Mouse (Mus musculus) hindbrain, embryonic 11.5 days (tissue): ENCODE measurements around the gene Slc4a1. TPM values are rescaled to one million over a fixed set of nuclear protein-coding genes. Genes with fewer than 3 reads are reported as not detected.
A peak's percentile ranks its signal among the peaks of the same experiment; 100 is the strongest.

Experiments used
- ATAC-seq: fragments of 200-750 bp; cut with Nextera tagmentation; 2 replicates; pipeline ENCODE4 v1.8.0; 2017; ENCODE audit warnings: mild to moderate bottlenecking, moderate TSS enrichment, moderate library complexity; ENCODE audit not compliant: low FRiP score
- DNase-seq: peaks from one replicate; pipeline ENCODE4 v3.0.0-alpha.2; 2015; ENCODE audit warnings: low spot score
- H3K27ac ChIP-seq: fragments of 300-500 bp; sonication (generic); 2 replicates; pipeline ENCODE4 v1.5.1; 2014; ENCODE audit warnings: mild to moderate bottlenecking, low read depth, low read length
- H3K27me3 ChIP-seq: fragments of 300-500 bp; sonication (generic); 2 replicates; pipeline ENCODE4 v1.6.1; 2014; ENCODE audit warnings: mild to moderate bottlenecking, low read length, moderate library complexity, mixed read lengths; ENCODE audit not compliant: control insufficient read depth, insufficient read depth
- H3K36me3 ChIP-seq: fragments of 300-500 bp; sonication (generic); 2 replicates; pipeline ENCODE4 v1.6.1; 2014; ENCODE audit warnings: mild to moderate bottlenecking, low read length, moderate library complexity, mixed read lengths; ENCODE audit not compliant: control insufficient read depth, insufficient read depth
- H3K4me1 ChIP-seq: fragments of 300-500 bp; sonication (generic); replicated peaks from 2 replicates; pipeline ENCODE4 v1.6.1; 2014; ENCODE audit warnings: low read length, mixed read lengths; ENCODE audit not compliant: control insufficient read depth, insufficient read depth
- H3K4me2 ChIP-seq: fragments of 300-500 bp; sonication (generic); replicated peaks from 2 replicates; pipeline ENCODE4 v1.6.1; 2014; ENCODE audit warnings: mild to moderate bottlenecking, low read depth, low read length
- H3K4me3 ChIP-seq: fragments of 300-500 bp; sonication (generic); 2 replicates; pipeline ENCODE4 v1.5.1; 2014; ENCODE audit warnings: low read depth, low read length
- H3K9ac ChIP-seq: fragments of 300-500 bp; sonication (generic); 2 replicates; pipeline ENCODE4 v1.6.1; 2014; ENCODE audit warnings: low read depth, low read length
- H3K9me3 ChIP-seq: fragments of 300-500 bp; sonication (generic); 2 replicates; pipeline ENCODE4 v1.6.1; 2016; ENCODE audit warnings: low read length; ENCODE audit not compliant: control insufficient read depth
- WGBS: fragments of 180-500 bp; shearing (Covaris S2); extraction: QIAGEN DNeasy Blood & Tissue Kit; methylation state at CpG from one replicate; pipeline ENCODE4 v1.1.7; 2014; 5-methylcytosine and 5-hydroxymethylcytosine counted together
- polyA plus RNA-seq: library from polyadenylated mRNA; unstranded; fragments of >200 nt; fragmentation: Nextera tagmentation; extraction: Ambion mirVana; gene quantifications from 2 replicates; pipeline ENCODE4 v1.2.1, GENCODE M21; 2014

Slc4a1 gene
- polyA plus RNA-seq, 1 experiment from 2014 or later: 25.8 TPM

- H3K27me3 ChIP-seq: no peaks in the 10 kb centered on the region
- H3K4me3 ChIP-seq: no peak overlapping the region
- H3K4me1 ChIP-seq: peaks cover 4% of the 10 kb centered on the region; the same call in 1 of the 2 replicates
- ATAC-seq: no peak
- H3K4me2 ChIP-seq: no peak overlapping the region
- 93% methylated on average over 9 of the region's 9 CpGs for WGBS
- no peak overlapping the region for H3K27ac ChIP-seq
- peaks cover 10% of the 10 kb centered on the region for H3K36me3 ChIP-seq
- no peak overlapping the region for H3K9ac ChIP-seq
- DNase-seq: no peak
- no peaks in the 10 kb centered on the region for H3K9me3 ChIP-seq
Measured at GRCm38 (mm10) chr11:102308104-102308503, 57.9 kb downstream of the Slc4a1 start.

GRCm38 (mm10) chr11:102305359-102305758 is 60.6 kb downstream of the Slc4a1 start:
- Histone ChIP-seq H3K4me1 (no peaks in the 10 kb centered on the region; the same call in 1 of the 2 replicates), H3K27ac (no peak overlapping the region), H3K4me3 (no peak overlapping the region), H3K27me3 (no peaks in the 10 kb centered on the region), H3K36me3 (peaks cover 10% of the 10 kb centered on the region), H3K9ac (no peak overlapping the region), H3K9me3 (no peaks in the 10 kb centered on the region), H3K4me2 (no peak overlapping the region)
- 50% methylated on average over 3 of the region's 3 CpGs for WGBS
- no peak for ATAC-seq
- no peak for DNase-seq

- ATAC-seq (no peak), DNase-seq (no peak)
- H3K4me1 ChIP-seq: no peaks in the 10 kb centered on the region
- H3K9ac ChIP-seq: no peak overlapping the region
- H3K9me3 ChIP-seq: no peaks in the 10 kb centered on the region
- no peak overlapping the region for H3K4me3 ChIP-seq
- peaks cover 10% of the 10 kb centered on the region for H3K36me3 ChIP-seq
- H3K27me3 ChIP-seq: no peaks in the 10 kb centered on the region
- no peak overlapping the region for H3K4me2 ChIP-seq
- 47% methylated on average over 2 of the region's 2 CpGs for WGBS
- H3K27ac ChIP-seq: no peak overlapping the region
Measured at GRCm38 (mm10) chr11:102304141-102304540, 61.9 kb downstream of the Slc4a1 start.

GRCm38 (mm10) chr11:102299839-102300238 is 66.2 kb downstream of the Slc4a1 start:
- Histone ChIP-seq H3K4me1 (peaks cover 5% of the 10 kb centered on the region), H3K9ac (0 out of 2 replicates have a peak overlapping the region, but pooled peaks have one; percentile 17), H3K4me3 (no peak overlapping the region), H3K36me3 (no peaks in the 10 kb centered on the region), H3K27ac (no peak overlapping the region), H3K9me3 (no peaks in the 10 kb centered on the region), H3K27me3 (no peaks in the 10 kb centered on the region), H3K4me2 (no peak overlapping the region)
- ATAC-seq (no peak), DNase-seq (peak; percentile 80)
- WGBS: 14% methylated on average over 1 of the region's 1 CpGs

Other genes with a start within 250 kb of the Slc4a1 start
- gene Nags, start 220.7 kb downstream of the Slc4a1 start, polyA plus RNA-seq: 0.14 TPM in 1 of 2 replicates, not detected in the other
- 33.2 and 34.4 TPM in 2 replicates for gene Tmem101, start 209.8 kb downstream of the Slc4a1 start, polyA plus RNA-seq
- 76.0 and 80.1 TPM in 2 replicates for gene Lsm12, start 180.9 kb downstream of the Slc4a1 start, polyA plus RNA-seq
- gene G6pc3, start 176.6 kb downstream of the Slc4a1 start, polyA plus RNA-seq: 28.8 and 31.9 TPM in 2 replicates
- gene Hdac5, start 136.0 kb downstream of the Slc4a1 start, polyA plus RNA-seq: 32.2 and 36.6 TPM in 2 replicates
- 13.2 and 14.0 TPM in 2 replicates for gene BC030867, start 117.3 kb downstream of the Slc4a1 start, polyA plus RNA-seq
- gene Asb16, start 97.5 kb downstream of the Slc4a1 start, polyA plus RNA-seq: 0.06 and 0.08 TPM in 2 replicates
- gene Tmub2, start 81.3 kb downstream of the Slc4a1 start, polyA plus RNA-seq: 64.0 and 65.2 TPM in 2 replicates
- gene Atxn7l3, start 69.6 kb downstream of the Slc4a1 start, polyA plus RNA-seq: 17.5 and 22.0 TPM in 2 replicates
- gene Ubtf, start 46.5 kb downstream of the Slc4a1 start, polyA plus RNA-seq: 82.1 and 83.4 TPM in 2 replicates
- gene Rundc3a, start 27.2 kb upstream of the Slc4a1 start, polyA plus RNA-seq: 43.3 and 47.8 TPM in 2 replicates
- 152 and 166 TPM in 2 replicates for gene Slc25a39, start 41.7 kb upstream of the Slc4a1 start, polyA plus RNA-seq
- 43.3 and 47.2 TPM in 2 replicates for gene Grn, start 64.1 kb upstream of the Slc4a1 start, polyA plus RNA-seq
- gene Fam171a2, start 81.5 kb upstream of the Slc4a1 start, polyA plus RNA-seq: 10.7 and 11.7 TPM in 2 replicates
- gene Itga2b, start 103.9 kb upstream of the Slc4a1 start, polyA plus RNA-seq: 3.9 and 5.5 TPM in 2 replicates
- gene Gpatch8, start 190.2 kb upstream of the Slc4a1 start, polyA plus RNA-seq: 48.8 and 68.1 TPM in 2 replicates
- gene Gm11627, start 213.3 kb upstream of the Slc4a1 start, polyA plus RNA-seq: 5.6 and 7.3 TPM in 2 replicates
- 29.5 and 31.7 TPM in 2 replicates for gene Fzd2, start 238.2 kb upstream of the Slc4a1 start, polyA plus RNA-seq